Mouse (Mus musculus) kidney, adult 2 months (tissue): ENCODE results near the gene Pcyox1. TPM values are rescaled to one million over a fixed set of nuclear protein-coding genes. Genes with fewer than 3 reads are reported as not detected.
"Not testable (repeated sequence)": the region's sequence is repeated elsewhere in the genome, so short reads cannot be mapped to it uniquely, and the experiment has no call there.

Source experiments
- DNase-seq: peaks from one replicate; pipeline ENCODE4 v3.0.0; 2021
- H3K27ac ChIP-seq: fragments of 200-500 bp; 2 replicates; pipeline ENCODE4 v1.5.1; 2012; ENCODE audit warnings: low read depth, low read length, control low read depth, inconsistent platforms; ENCODE audit not compliant: insufficient read depth
- H3K27me3 ChIP-seq: fragments of 200-500 bp; replicated peaks from 2 replicates; pipeline ENCODE4 v1.6.1; 2012; ENCODE audit warnings: mild to moderate bottlenecking, moderate library complexity, low read length, inconsistent platforms; ENCODE audit not compliant: control insufficient read depth, insufficient read depth
- H3K36me3 ChIP-seq: fragments of 200-500 bp; 2 replicates; pipeline ENCODE4 v1.6.1; 2012; ENCODE audit warnings: mild to moderate bottlenecking, moderate library complexity, low read length, inconsistent platforms; ENCODE audit not compliant: control insufficient read depth, insufficient read depth
- H3K4me1 ChIP-seq: fragments of 200-500 bp; 2 replicates; pipeline ENCODE4 v1.6.1; 2011; ENCODE audit warnings: low read length; ENCODE audit not compliant: control insufficient read depth, insufficient read depth
- H3K4me3 ChIP-seq: fragments of 200-500 bp; 2 replicates; pipeline ENCODE4 v1.5.1; 2011; ENCODE audit warnings: mild to moderate bottlenecking, low read depth, low read length, control low read depth; ENCODE audit not compliant: insufficient read depth
- CTCF ChIP-seq: fragments of 200-500 bp; conservative IDR thresholded peaks from 2 replicates; pipeline ENCODE4 v1.5.1; 2011; ENCODE audit warnings: low read depth, mild to moderate bottlenecking, control low read depth, low read length, moderate library complexity, mixed read lengths; ENCODE audit not compliant: insufficient read depth, insufficient read length
- POLR2A ChIP-seq: fragments of 200-500 bp; IDR thresholded peaks from one replicate; pipeline ENCODE4 v1.6.1; 2011; ENCODE audit warnings: low read depth, low read length, control low read depth
- WGBS: fragments of 180-500 bp; shearing (Covaris S2); methylation state at CpG from one replicate; pipeline ENCODE4 v1.1.7; 2018; 5-methylcytosine and 5-hydroxymethylcytosine counted together
- polyA plus RNA-seq: library from polyadenylated mRNA; depleted of rRNA; stranded (reverse); fragments of >200 nt; gene quantifications from 2 replicates; pipeline ENCODE4 v1.2.3, GENCODE M21; 2012; rRNA removed

Pcyox1 gene
- polyA plus RNA-seq, 1 experiment = 56.4 TPM

GRCm38 (mm10) chr6:86346063-86346462, 50.9 kb downstream of the Pcyox1 start:
- Histone ChIP-seq H3K4me3 (no peak overlapping the region), H3K27me3 (no peaks in the 10 kb centered on the region), H3K4me1 (no peaks in the 10 kb centered on the region), H3K36me3 (no peaks in the 10 kb centered on the region), H3K27ac (no peak overlapping the region)
- no peak for DNase-seq
- 56% methylated on average over 2 of the region's 2 CpGs for WGBS
- TF ChIP-seq POLR2A = no peak

- H3K4me3 ChIP-seq = no peak overlapping the region
- H3K4me1 ChIP-seq = no peaks in the 10 kb centered on the region
- WGBS = 18% methylated on average over 7 of the region's 7 CpGs
- DNase-seq = no peak
- H3K27me3 ChIP-seq = no peaks in the 10 kb centered on the region
- H3K27ac ChIP-seq = no peak overlapping the region
- TF ChIP-seq CTCF = no peak
- no peak for TF ChIP-seq POLR2A
- no peaks in the 10 kb centered on the region for H3K36me3 ChIP-seq
These were observed 53.3 kb downstream of the Pcyox1 start for GRCm38 (mm10) chr6:86343656-86344055.

- 95% methylated on average over 4 of the region's 4 CpGs for WGBS
- H3K27me3 ChIP-seq, H3K4me1 ChIP-seq, H3K36me3 ChIP-seq, H3K27ac ChIP-seq, DNase-seq, H3K4me3 ChIP-seq: not testable (repeated sequence)
These were observed 60.6 kb downstream of the Pcyox1 start for GRCm38 (mm10) chr6:86336340-86336739.

Other genes starting within 250 kb of the Pcyox1 start
- gene Tgfa, start 201.9 kb downstream of the Pcyox1 start, polyA plus RNA-seq = 3.2 and 4.0 TPM in 2 replicates
- 19.7 and 20.2 TPM in 2 replicates for gene Fam136a, start 31.5 kb downstream of the Pcyox1 start, polyA plus RNA-seq
- gene Snrpg, start 25.9 kb downstream of the Pcyox1 start, polyA plus RNA-seq = 35.3 and 82.5 TPM in 2 replicates
- 11.5 TPM in 2 replicates for gene Tia1, start 7.1 kb upstream of the Pcyox1 start, polyA plus RNA-seq
- gene Gm44790, start 29.5 kb upstream of the Pcyox1 start, polyA plus RNA-seq = 2.9 and 6.7 TPM in 2 replicates
- gene C87436, start 41.2 kb upstream of the Pcyox1 start, polyA plus RNA-seq = 15.1 and 15.3 TPM in 2 replicates
- 165 and 166 TPM in 2 replicates for gene Pcbp1, start 129.2 kb upstream of the Pcyox1 start, polyA plus RNA-seq
- 0.10 and 0.33 TPM in 2 replicates for gene Asprv1, start 231.0 kb upstream of the Pcyox1 start, polyA plus RNA-seq